Mouse (Mus musculus) liver, adult 2 months (tissue): Measurements from ENCODE around the gene Cpsf6.

Experiments
- CTCF ChIP-seq: fragments of 200-500 bp; IDR thresholded peaks from 2 replicates; pipeline ENCODE4 v1.5.1; 2011; ENCODE audit warnings: low read depth, low read length, control low read depth
- POLR2A ChIP-seq: fragments of 200-500 bp; IDR thresholded peaks from 2 replicates; pipeline ENCODE4 v1.6.1; 2011; ENCODE audit warnings: low read length, control low read depth; ENCODE audit not compliant: insufficient read depth; ENCODE audit errors: extremely low read depth

- no peak for TF ChIP-seq CTCF
- no peak for TF ChIP-seq POLR2A
These were observed 46.8 kb upstream of the Cpsf6 start for GRCm38 (mm10) chr10:117426615-117426969.
